Mouse (Mus musculus) hindbrain, embryonic 16.5 days (tissue): ENCODE measurements around the gene Lamtor3. TPM values are rescaled to one million over a fixed set of nuclear protein-coding genes. Genes with fewer than 3 reads are reported as not detected.
"Not testable (repeated sequence)": the region's sequence is repeated elsewhere in the genome, so short reads cannot be mapped to it uniquely, and the experiment has no call there.

Source experiments
- ATAC-seq: fragments of 200-750 bp; cut with Nextera tagmentation; 2 replicates; pipeline ENCODE4 v1.8.0; 2017; ENCODE audit warnings: moderate TSS enrichment, moderate library complexity
- H3K27ac ChIP-seq: fragments of 300-500 bp; sonication (generic); 2 replicates; pipeline ENCODE4 v1.5.1; 2014; ENCODE audit warnings: low read depth, mild to moderate bottlenecking, control low read depth, low read length, moderate library complexity
- H3K27me3 ChIP-seq: fragments of 300-500 bp; sonication (generic); replicated peaks from 2 replicates; pipeline ENCODE4 v1.6.1; 2014; ENCODE audit warnings: low read length; ENCODE audit not compliant: control insufficient read depth, insufficient read depth
- H3K36me3 ChIP-seq: fragments of 300-500 bp; sonication (generic); 2 replicates; pipeline ENCODE4 v1.6.1; 2014; ENCODE audit warnings: mild to moderate bottlenecking, low read length, moderate library complexity, mixed read lengths; ENCODE audit not compliant: control insufficient read depth, insufficient read depth
- H3K4me1 ChIP-seq: fragments of 300-500 bp; sonication (generic); 2 replicates; pipeline ENCODE4 v1.6.1; 2014; ENCODE audit warnings: low read depth, low read length; ENCODE audit not compliant: control insufficient read depth, insufficient read depth
- H3K4me2 ChIP-seq: fragments of 300-500 bp; sonication (generic); 2 replicates; pipeline ENCODE4 v1.6.1; 2014; ENCODE audit warnings: mild to moderate bottlenecking, low read length, control low read depth, moderate library complexity
- H3K4me3 ChIP-seq: fragments of 300-500 bp; sonication (generic); 2 replicates; pipeline ENCODE4 v1.5.1; 2014; ENCODE audit warnings: mild to moderate bottlenecking, low read length, control low read depth, moderate library complexity
- H3K9ac ChIP-seq: fragments of 300-500 bp; sonication (generic); 2 replicates; pipeline ENCODE4 v1.6.1; 2014; ENCODE audit warnings: low read depth, mild to moderate bottlenecking, control low read depth, low read length, moderate library complexity
- H3K9me3 ChIP-seq: fragments of 300-500 bp; sonication (generic); 2 replicates; pipeline ENCODE4 v1.6.1; 2014; ENCODE audit warnings: mild to moderate bottlenecking, low read length, moderate library complexity; ENCODE audit not compliant: control insufficient read depth
- WGBS: fragments of 180-500 bp; shearing (Covaris S2); extraction: QIAGEN DNeasy Blood & Tissue Kit; methylation state at CpG from one replicate; pipeline ENCODE4 v1.1.7; 2014; 5-methylcytosine and 5-hydroxymethylcytosine counted together
- polyA plus RNA-seq: library from polyadenylated mRNA; unstranded; fragments of >200 nt; fragmentation: Nextera tagmentation; extraction: Ambion mirVana; gene quantifications from 2 replicates; pipeline ENCODE4 v1.2.1, GENCODE M21; 2015

Gene Lamtor3
- polyA plus RNA-seq, 1 experiment from 2014 or later, result 135 TPM

DNA sequence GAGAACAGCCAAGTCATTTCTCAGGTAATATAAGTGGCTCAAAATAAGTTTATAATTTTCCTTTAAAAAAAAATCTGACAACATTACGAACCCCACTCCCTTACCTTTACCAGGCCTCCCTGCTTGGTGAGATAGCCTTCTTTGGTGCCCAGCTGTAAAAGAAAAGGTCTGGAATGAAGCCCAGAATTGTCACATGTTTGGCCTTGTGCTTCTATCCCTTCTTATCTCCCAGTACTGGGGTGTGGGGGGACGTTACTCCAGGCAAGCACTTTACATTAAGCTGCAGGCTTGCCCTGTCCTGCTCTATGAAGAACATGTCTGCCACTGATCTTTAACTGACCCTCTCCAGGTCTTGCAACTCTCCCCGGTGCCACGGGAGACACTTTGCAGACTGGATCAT is 22.5 kb downstream of the Lamtor3 start:
- ATAC-seq, result no peak
- no peaks in the 10 kb centered on the region for H3K36me3 ChIP-seq
- no peak overlapping the region for H3K27ac ChIP-seq
- 77% methylated on average over 4 of the region's 4 CpGs for WGBS
- no peak overlapping the region for H3K4me3 ChIP-seq
- H3K9me3 ChIP-seq, result no peaks in the 10 kb centered on the region
- no peak overlapping the region for H3K4me2 ChIP-seq
- H3K27me3 ChIP-seq, result no peaks in the 10 kb centered on the region
- no peaks in the 10 kb centered on the region for H3K4me1 ChIP-seq
- no peak overlapping the region for H3K9ac ChIP-seq

DNA sequence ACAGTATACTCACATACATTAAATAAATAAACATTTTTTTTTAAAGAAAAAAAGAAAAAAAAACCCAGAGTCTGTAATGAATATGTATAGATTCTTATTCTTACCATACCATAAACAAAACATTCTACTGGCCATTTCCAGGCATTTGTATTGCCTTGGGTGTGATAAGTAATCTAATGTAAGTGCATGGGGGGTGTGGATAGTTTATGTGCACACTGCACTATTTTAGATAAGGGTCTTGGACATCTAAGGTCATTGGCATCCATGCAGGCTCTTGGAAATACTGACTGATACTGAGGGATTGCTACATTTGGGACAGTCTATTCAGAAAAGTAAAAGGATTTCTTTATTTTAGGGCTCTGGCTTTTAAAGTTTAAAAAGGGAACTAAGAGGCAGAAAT is 23.2 kb downstream of the Lamtor3 start:
- no peaks in the 10 kb centered on the region for H3K4me1 ChIP-seq
- H3K9me3 ChIP-seq, result no peaks in the 10 kb centered on the region
- H3K9ac ChIP-seq, result no peak overlapping the region
- no peaks in the 10 kb centered on the region for H3K36me3 ChIP-seq
- no peak for ATAC-seq
- H3K27ac ChIP-seq, result no peak overlapping the region
- H3K27me3 ChIP-seq, result no peaks in the 10 kb centered on the region
- H3K4me2 ChIP-seq, result no peak overlapping the region
- H3K4me3 ChIP-seq, result no peak overlapping the region

GRCm38 (mm10) chr3:137942098-137942622 is 23.9 kb downstream of the Lamtor3 start:
- Histone ChIP-seq H3K9me3 (no peaks in the 10 kb centered on the region), H3K4me2 (no peak overlapping the region), H3K9ac (no peak overlapping the region), H3K4me3 (no peak overlapping the region), H3K4me1 (no peaks in the 10 kb centered on the region), H3K27me3 (no peaks in the 10 kb centered on the region), H3K27ac (no peak overlapping the region), H3K36me3 (no peaks in the 10 kb centered on the region)
- 88% methylated on average over 12 of the region's 12 CpGs for WGBS
- ATAC-seq, result no peak

GRCm38 (mm10) chr3:137943737-137944154 is 25.4 kb downstream of the Lamtor3 start:
- ATAC-seq, result no peak
- no peak overlapping the region for H3K9ac ChIP-seq
- 87% methylated on average over 6 of the region's 6 CpGs for WGBS
- H3K27ac ChIP-seq, result no peak overlapping the region
- no peaks in the 10 kb centered on the region for H3K36me3 ChIP-seq
- no peak overlapping the region for H3K4me3 ChIP-seq
- no peaks in the 10 kb centered on the region for H3K4me1 ChIP-seq
- H3K27me3 ChIP-seq, result no peaks in the 10 kb centered on the region
- no peak overlapping the region for H3K4me2 ChIP-seq
- no peaks in the 10 kb centered on the region for H3K9me3 ChIP-seq

DNA sequence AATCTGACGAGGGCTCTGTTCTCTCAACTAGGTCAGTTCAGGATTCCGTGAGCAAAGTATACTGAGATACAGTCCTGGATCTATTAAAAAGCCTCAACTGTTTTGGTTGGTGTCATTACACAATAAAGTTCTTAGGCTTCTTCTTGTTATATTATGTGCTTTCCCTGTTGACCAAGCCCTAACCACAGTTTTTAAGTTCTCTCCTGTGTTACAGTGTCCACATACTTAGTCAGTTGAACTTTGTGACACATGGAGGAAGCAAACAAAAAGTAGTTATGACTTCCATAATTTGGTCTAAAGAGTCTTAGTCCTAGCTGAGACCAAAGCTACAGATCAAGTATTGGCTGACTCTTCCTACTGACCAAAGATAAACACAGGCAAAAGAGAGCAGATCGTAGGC is 28.5 kb downstream of the Lamtor3 start:
- Histone ChIP-seq H3K4me2 (no peak overlapping the region), H3K36me3 (no peaks in the 10 kb centered on the region), H3K4me3 (no peak overlapping the region), H3K27me3 (no peaks in the 10 kb centered on the region), H3K9me3 (no peaks in the 10 kb centered on the region), H3K4me1 (no peaks in the 10 kb centered on the region; the same call in 1 of the 2 replicates), H3K27ac (no peak overlapping the region), H3K9ac (no peak overlapping the region)
- 97% methylated on average over 3 of the region's 3 CpGs for WGBS
- ATAC-seq, result no peak

- H3K36me3 ChIP-seq, result no peaks in the 10 kb centered on the region
- peaks cover 3% of the 10 kb centered on the region for H3K4me1 ChIP-seq
- 84% methylated on average over 4 of the region's 4 CpGs for WGBS
- H3K27ac ChIP-seq, result no peak overlapping the region
- H3K4me3 ChIP-seq, result no peak overlapping the region
- H3K4me2 ChIP-seq, result no peak overlapping the region
- H3K9ac ChIP-seq, result no peak overlapping the region
- no peak for ATAC-seq
- H3K9me3 ChIP-seq, result no peaks in the 10 kb centered on the region
- no peaks in the 10 kb centered on the region for H3K27me3 ChIP-seq
These were observed 29.2 kb downstream of the Lamtor3 start for GRCm38 (mm10) chr3:137947525-137947924.

- WGBS, result 87% methylated on average over 10 of the region's 10 CpGs
- ATAC-seq, result no peak
- no peak overlapping the region for H3K27ac ChIP-seq
- H3K36me3 ChIP-seq, result no peaks in the 10 kb centered on the region
- peaks cover 3% of the 10 kb centered on the region for H3K4me1 ChIP-seq
- no peaks in the 10 kb centered on the region for H3K9me3 ChIP-seq
- H3K27me3 ChIP-seq, result no peaks in the 10 kb centered on the region
- no peak overlapping the region for H3K4me2 ChIP-seq
- no peak overlapping the region for H3K9ac ChIP-seq
- no peak overlapping the region for H3K4me3 ChIP-seq
These were observed 32.0 kb downstream of the Lamtor3 start for GRCm38 (mm10) chr3:137950191-137950885.

DNA sequence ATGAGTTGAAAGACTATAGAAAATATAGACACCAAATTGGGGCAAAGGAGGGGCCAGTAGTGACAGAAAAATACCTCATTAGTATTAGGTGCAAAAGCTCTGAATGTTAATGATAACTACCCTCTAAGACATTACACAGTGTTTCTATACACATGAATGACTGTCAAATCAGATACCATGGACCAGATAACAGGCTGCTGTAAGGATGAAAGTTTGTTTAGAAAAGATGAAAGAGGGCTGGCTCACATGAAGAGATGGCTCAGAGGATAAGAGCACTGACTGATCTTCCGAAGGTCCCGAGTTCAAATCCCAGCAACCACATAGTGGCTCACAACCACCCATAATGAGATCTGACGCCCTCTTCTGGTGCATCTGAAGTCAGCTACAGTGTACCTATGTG is 33.0 kb downstream of the Lamtor3 start:
- H3K27me3 ChIP-seq, ATAC-seq, H3K9ac ChIP-seq, H3K4me3 ChIP-seq, H3K27ac ChIP-seq, H3K9me3 ChIP-seq, H3K4me1 ChIP-seq, H3K36me3 ChIP-seq, H3K4me2 ChIP-seq: not testable (repeated sequence)
- WGBS, result 99% methylated on average over 3 of the region's 3 CpGs

DNA sequence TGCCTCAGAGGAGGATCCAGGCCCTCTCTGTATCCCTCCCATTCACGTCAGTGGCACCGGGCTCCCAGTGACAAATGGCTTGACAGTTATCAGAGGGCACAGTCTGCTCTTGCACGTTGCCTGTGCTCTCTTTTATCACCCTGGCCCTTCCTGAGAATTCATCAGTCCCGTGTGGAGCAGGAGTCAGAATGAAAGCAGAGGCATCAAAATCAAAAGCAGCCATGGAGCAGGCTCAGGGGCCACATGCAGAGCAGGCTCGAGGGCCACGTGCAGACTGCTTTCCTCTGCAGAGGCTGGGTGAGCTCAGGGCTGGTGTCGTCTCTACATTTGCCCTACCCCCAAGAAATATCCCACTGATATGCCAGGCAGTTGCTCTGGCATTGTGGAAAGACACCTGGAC is 33.5 kb downstream of the Lamtor3 start:
- Histone ChIP-seq H3K4me1 (peaks cover 3% of the 10 kb centered on the region), H3K27ac (0 out of 2 replicates have a peak overlapping the region, but pooled peaks have one; percentile 64), H3K27me3 (no peaks in the 10 kb centered on the region), H3K4me2 (no peak overlapping the region), H3K9me3 (no peaks in the 10 kb centered on the region), H3K36me3 (no peaks in the 10 kb centered on the region), H3K4me3 (no peak overlapping the region), H3K9ac (no peak overlapping the region)
- ATAC-seq, result peak; percentile 4; the same call in 1 of the 2 replicates
- 37% methylated on average over 7 of the region's 7 CpGs for WGBS
